Mouse (Mus musculus) spleen, adult 2 months (tissue): ENCODE data around the gene H2afy. TPM values are rescaled to one million over a fixed set of nuclear protein-coding genes. Genes with fewer than 3 reads are reported as not detected.

Experiments
- DNase-seq, 2 experiments: peaks; one replicate each; pipeline versions ENCODE4 v3.0.0 to v3.0.0-alpha.2; 2012 to 2021; ENCODE audit warnings: low spot score in 2 of 2, low read depth in 1 of 2
- H3K27ac ChIP-seq: fragments of 200-500 bp; 2 replicates; pipeline ENCODE4 v1.5.1; 2012; ENCODE audit warnings: low read length, inconsistent platforms; ENCODE audit not compliant: insufficient read depth
- H3K27me3 ChIP-seq: fragments of 200-500 bp; 2 replicates; pipeline ENCODE4 v1.6.1; 2012; ENCODE audit warnings: mild to moderate bottlenecking, moderate library complexity, low read length, inconsistent platforms; ENCODE audit not compliant: control insufficient read depth, insufficient read depth
- H3K36me3 ChIP-seq: fragments of 200-500 bp; 2 replicates; pipeline ENCODE4 v1.6.1; 2012; ENCODE audit warnings: mild to moderate bottlenecking, low read length, inconsistent platforms; ENCODE audit not compliant: control insufficient read depth, insufficient read depth
- H3K4me1 ChIP-seq: fragments of 200-500 bp; 2 replicates; pipeline ENCODE4 v1.6.1; 2011; ENCODE audit warnings: inconsistent platforms; ENCODE audit not compliant: control insufficient read depth, insufficient read depth, insufficient read length
- H3K4me3 ChIP-seq: fragments of 200-500 bp; 2 replicates; pipeline ENCODE4 v1.5.1; 2011; ENCODE audit warnings: mild to moderate bottlenecking, inconsistent platforms; ENCODE audit not compliant: insufficient read depth, insufficient read length; ENCODE audit errors: extremely low read depth
- CTCF ChIP-seq: fragments of 200-500 bp; IDR thresholded peaks from 2 replicates; pipeline ENCODE4 v1.5.1; 2011; ENCODE audit warnings: mild to moderate bottlenecking, inconsistent platforms; ENCODE audit not compliant: insufficient read depth, insufficient read length, insufficient replicate concordance; ENCODE audit errors: extremely low read depth
- POLR2A ChIP-seq: fragments of 200-500 bp; IDR thresholded peaks from 2 replicates; pipeline ENCODE4 v1.6.1; 2011; ENCODE audit warnings: low read depth, low read length, inconsistent platforms
- WGBS: fragments of 180-500 bp; shearing (Covaris S2); methylation state at CpG from one replicate; pipeline ENCODE4 v1.1.7; 2018; 5-methylcytosine and 5-hydroxymethylcytosine counted together
- polyA plus RNA-seq: library from polyadenylated mRNA; depleted of rRNA; stranded (reverse); fragments of >200 nt; gene quantifications from 2 replicates; pipeline ENCODE4 v1.2.3, GENCODE M21; 2012

H2afy gene
- polyA plus RNA-seq, 1 experiment = 125 TPM

GRCm38 (mm10) chr13:56134631-56135181, 1.5 kb downstream of the H2afy start:
- Histone ChIP-seq H3K27me3 (no peaks in the 10 kb centered on the region), H3K4me1 (peaks cover 30% of the 10 kb centered on the region; the same call in 1 of the 2 replicates), H3K27ac (peak overlapping the region; percentile 83), H3K36me3 (no peaks in the 10 kb centered on the region), H3K4me3 (peak overlapping the region; percentile 80)
- TF ChIP-seq CTCF (no peak), POLR2A (no peak)
- DNase-seq = peak in 1 of 2 experiments; percentile 37
- WGBS = under 1% methylated on average over 50 of the region's 50 CpGs

DNA sequence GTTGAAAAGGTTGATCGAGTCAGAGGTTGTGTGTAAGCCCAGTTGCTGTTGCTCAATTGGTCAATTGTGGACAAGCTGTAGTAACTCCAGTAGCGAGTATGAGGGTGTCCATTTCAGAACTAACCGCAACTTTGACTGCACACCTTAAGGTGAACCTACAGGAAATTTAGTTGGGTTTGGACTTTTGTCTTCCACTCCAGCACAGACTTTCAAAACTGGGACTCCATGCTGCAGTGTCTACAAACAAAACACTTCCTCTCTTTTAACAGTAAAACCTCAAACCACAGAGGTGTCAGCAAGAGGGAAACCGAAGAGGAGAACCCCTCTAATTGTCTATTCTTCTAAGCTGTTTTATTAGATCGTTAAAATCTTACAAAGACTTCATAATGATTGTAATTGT, 2.1 kb downstream of the H2afy start:
- WGBS = 3% methylated on average over 5 of the region's 5 CpGs
- peak overlapping the region; percentile 83; the same call in 1 of the 2 replicates for H3K27ac ChIP-seq
- DNase-seq = no peak

DNA sequence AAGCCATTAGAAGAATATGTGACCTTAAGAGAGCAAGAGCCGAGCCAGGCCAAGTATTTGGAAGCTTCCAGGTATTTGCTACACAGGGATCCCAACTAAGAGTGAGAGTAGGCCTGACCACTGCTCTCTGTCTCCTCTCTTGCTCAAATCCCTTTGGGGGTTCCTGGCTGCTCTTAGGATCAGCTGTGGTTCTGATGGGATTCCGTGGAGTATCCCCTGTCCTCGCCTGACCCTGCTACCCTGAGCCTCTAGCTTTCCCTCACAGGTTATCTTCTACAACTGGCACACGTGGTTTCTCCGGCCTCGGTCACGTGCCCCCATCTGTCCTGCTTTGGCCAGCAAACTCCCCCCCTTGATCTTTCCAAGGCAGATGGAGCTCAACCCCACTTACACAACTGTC, 3.2 kb downstream of the H2afy start:
- WGBS = 21% methylated on average over 7 of the region's 7 CpGs
- H3K27ac ChIP-seq = peak overlapping the region; percentile 11
- TF ChIP-seq CTCF (no peak), POLR2A (no peak)
- peaks cover 2% of the 10 kb centered on the region; the same call in 1 of the 2 replicates for H3K36me3 ChIP-seq
- H3K4me1 ChIP-seq = peaks cover 30% of the 10 kb centered on the region; the same call in 1 of the 2 replicates
- H3K4me3 ChIP-seq = no peak overlapping the region; the same call in 1 of the 2 replicates
- no peak for DNase-seq
- no peaks in the 10 kb centered on the region for H3K27me3 ChIP-seq

More for the DNA sequence above, 2.1 kb downstream of the H2afy start:
- peaks cover 30% of the 10 kb centered on the region; the same call in 1 of the 2 replicates for H3K4me1 ChIP-seq
- no peak for TF ChIP-seq POLR2A
- no peak for TF ChIP-seq CTCF
- H3K4me3 ChIP-seq = peak overlapping the region; percentile 80; the same call in 1 of the 2 replicates
- H3K36me3 ChIP-seq = no peaks in the 10 kb centered on the region
- no peaks in the 10 kb centered on the region for H3K27me3 ChIP-seq

GRCm38 (mm10) chr13:56132326-56132936, 3.7 kb downstream of the H2afy start:
- Histone ChIP-seq H3K4me1 (peaks cover 30% of the 10 kb centered on the region; the same call in 1 of the 2 replicates), H3K27ac (0 out of 2 replicates have a peak overlapping the region, but pooled peaks have one; percentile 3)

DNA sequence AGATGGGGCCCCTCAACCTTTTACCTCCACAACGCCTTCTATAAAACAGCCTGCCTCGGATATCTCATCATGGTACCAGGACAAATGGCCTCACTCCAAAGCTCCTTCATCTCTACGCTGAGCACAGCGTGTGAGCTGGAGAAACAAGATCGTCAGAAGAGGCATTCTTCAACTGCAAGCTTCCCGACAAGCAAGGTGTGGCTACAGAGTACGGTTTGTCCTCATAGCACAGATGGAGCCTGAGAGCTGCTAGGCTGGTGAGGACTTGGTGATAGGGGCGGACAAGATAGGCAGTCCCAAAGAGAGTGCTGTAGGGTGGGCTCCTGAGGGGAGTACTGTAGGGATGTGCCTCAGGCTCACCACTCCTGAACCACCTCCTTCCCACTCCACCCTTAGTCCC, 5.6 kb downstream of the H2afy start:
- WGBS = 52% methylated on average over 8 of the region's 8 CpGs
- peaks cover 23% of the 10 kb centered on the region; the same call in 1 of the 2 replicates for H3K4me1 ChIP-seq
- H3K36me3 ChIP-seq = peaks cover 14% of the 10 kb centered on the region
- no peak for TF ChIP-seq CTCF
- no peak for TF ChIP-seq POLR2A
- no peak overlapping the region for H3K27ac ChIP-seq
- DNase-seq = no peak
- H3K4me3 ChIP-seq = no peak overlapping the region
- H3K27me3 ChIP-seq = no peaks in the 10 kb centered on the region

More at GRCm38 (mm10) chr13:56132326-56132936, 3.7 kb downstream of the H2afy start:
- peak in 1 of 2 experiments; percentile 43 for DNase-seq
- Histone ChIP-seq H3K27me3 (no peaks in the 10 kb centered on the region), H3K36me3 (peaks cover 4% of the 10 kb centered on the region), H3K4me3 (peak overlapping the region; percentile 8; the same call in 1 of the 2 replicates)
- TF ChIP-seq POLR2A = no peak
- no peak for TF ChIP-seq CTCF
- WGBS = 10% methylated on average over 11 of the region's 11 CpGs

- Histone ChIP-seq H3K4me3 (no peak overlapping the region), H3K36me3 (peaks cover 17% of the 10 kb centered on the region), H3K27ac (no peak overlapping the region), H3K4me1 (peaks cover 23% of the 10 kb centered on the region; the same call in 1 of the 2 replicates), H3K27me3 (no peaks in the 10 kb centered on the region)
- TF ChIP-seq POLR2A (no peak), CTCF (no peak)
- DNase-seq = no peak
- 57% methylated on average over 3 of the region's 3 CpGs for WGBS
Observed at GRCm38 (mm10) chr13:56129578-56129977, 6.6 kb downstream of the H2afy start.
